Mouse (Mus musculus): Measurements from ENCODE around the gene Rpl3.

The Rpl3 gene

DNA sequence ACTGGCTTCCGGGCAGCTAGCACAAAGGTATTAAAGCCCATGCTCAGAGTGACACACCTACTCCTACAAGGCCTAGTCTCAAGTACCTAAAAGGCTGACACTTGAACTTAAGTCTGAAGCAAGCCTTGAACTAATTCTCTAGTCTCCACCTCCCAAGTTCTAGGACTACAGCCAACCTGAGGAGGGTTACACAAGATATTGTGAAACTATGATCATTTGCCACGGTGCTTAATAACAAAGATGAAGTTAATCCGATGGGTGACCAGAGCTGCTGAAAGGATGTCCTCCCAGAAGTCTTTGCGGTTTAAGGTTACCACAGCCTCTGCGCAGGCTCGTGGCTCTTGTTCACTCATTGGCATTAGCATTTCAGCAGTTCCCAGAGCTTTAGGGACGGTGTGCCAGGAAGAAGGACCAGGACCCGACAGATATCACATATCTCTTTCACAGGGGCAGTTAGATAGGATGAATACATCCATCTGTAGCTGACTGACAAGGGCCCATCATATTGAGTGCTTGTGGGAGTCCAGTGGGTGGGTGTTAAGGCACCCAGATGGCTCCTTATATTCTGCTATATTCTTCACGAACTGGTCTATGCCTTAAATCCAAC lies 4.2 kb downstream of the Rpl3 start:
- peak; percentile 54 for DNase-seq (ENCODE audit: low read depth)

DNA sequence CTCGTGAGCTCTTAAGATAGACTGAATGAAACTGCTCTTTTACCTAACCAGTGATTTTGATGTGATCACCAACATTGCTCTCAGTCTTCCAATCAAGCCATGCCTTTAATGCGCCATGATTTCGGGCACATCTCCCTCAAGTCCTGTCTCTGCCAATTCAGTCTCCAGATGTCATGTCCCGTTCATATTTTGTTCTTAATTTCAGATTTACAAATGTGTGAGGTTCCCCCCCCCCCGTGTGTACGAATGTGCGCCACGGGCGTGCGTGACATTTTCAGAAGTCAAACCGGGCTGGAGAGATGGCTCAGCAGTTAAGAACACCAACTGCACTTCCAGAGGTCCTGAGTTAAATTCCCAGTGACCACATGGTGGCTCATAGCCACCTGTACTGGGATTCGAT lies 7.9 kb downstream of the Rpl3 start:
- DNase-seq (ENCODE audit: low read depth), result no peak

- peak; percentile 100 for DNase-seq (ENCODE audit: low read depth)
Observed at GRCm38 (mm10) chr15:80083276-80083731, 8.4 kb downstream of the Rpl3 start.

GRCm38 (mm10) chr15:80082661-80083275 lies 8.9 kb downstream of the Rpl3 start:
- DNase-seq (ENCODE audit: low read depth), result peak; percentile 80

DNA sequence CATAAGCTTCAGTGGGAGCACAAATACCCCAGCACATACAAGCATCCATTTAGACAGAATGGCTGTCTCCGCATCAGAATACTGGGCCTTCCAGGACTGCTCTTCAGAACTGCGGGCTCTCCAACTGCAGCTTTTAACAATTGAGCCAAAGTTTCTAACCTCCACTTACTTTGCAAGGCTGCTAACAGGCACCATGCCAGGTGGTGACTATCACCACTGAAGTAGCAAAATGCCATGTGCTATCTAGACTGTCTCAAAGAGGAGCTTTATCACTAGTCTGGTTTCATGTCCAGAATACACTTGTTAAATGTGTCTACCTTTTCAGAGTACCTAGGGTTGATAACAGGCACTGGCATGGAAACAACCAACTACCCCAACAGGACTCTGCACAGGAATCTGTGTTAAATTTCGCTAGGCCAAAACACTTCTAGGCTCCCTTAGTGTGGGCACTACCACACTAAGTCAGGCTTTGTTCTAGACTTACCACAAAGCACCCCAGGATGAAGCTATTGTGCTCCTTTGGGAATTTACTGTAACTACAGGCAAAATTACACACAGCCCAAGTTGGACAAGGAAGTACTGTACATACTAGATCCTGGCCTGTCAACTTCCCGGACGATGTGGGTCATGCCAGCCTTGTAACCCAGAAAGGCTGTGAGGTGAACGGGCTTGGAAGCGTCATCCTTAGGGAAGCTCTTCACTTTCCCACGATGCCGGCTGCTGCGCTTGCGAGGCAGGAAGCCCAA lies 9.7 kb downstream of the Rpl3 start:
- no peak for DNase-seq (ENCODE audit: low read depth)

DNA sequence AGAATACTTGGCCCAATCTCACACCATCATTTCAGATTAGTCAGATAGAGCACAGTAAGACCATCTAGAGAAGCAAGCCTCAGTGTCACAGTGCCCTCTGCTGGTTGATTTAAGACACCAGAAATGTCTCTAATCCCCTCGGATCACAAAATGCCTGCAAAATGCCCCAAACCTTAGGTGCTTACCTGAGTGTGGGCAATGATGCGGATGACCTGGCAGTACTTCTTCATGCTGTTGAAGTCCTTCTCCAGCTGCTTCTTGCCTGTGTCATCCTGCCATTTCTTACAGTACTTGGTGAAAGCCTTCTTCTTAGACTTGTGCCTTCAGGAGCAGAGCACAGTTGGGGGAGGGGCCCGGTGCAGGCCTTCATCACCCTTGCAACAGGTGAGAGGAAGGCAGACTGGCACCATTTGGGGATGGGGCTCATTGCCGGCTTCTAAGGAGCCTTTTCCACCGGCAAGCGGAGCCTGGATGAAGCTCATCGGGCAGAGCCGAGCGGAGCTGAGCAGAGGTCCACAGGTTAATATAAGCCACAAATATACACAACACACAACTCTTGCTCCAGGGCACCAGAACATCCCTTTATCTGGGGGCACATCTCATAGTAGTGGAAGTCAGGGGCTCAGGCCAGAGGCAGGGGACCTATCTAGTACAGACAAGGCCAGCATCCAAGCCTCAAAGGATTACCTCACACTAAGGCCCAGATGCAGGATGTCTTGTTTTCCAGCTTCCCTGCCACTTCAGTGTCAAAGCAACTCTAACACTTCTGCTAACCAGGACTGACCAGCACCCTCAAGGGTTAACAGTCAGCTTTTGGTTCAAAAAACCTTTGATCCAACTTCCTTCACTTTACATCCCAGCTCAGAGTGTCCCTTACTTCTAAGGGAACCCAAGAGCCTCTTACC lies 10.7 kb downstream of the Rpl3 start:
- DNase-seq (ENCODE audit: low read depth), result peak; percentile 80

DNA sequence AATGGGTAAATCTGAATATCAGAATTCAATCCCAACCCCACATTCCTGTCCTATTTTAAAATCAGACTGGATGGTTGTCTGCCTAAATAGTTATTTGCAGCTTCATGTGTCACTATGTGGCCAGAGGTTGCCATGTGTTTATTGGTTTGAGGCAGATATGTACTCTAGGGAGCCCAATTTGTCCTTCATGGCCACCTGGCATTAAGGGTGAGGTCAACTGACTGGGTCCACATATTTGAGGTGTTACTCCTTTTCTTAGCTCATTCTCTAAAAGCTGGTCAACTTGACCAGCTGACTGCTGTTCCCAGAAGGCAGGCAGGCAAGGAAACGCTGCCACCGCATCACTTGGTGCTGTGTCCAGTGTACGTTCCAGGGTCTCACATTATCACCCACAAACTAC lies 11.7 kb downstream of the Rpl3 start:
- DNase-seq (ENCODE audit: low read depth), result no peak

- no peak for DNase-seq (ENCODE audit: low read depth)
Observed at GRCm38 (mm10) chr15:80079129-80079668, 12.5 kb downstream of the Rpl3 start.

DNA sequence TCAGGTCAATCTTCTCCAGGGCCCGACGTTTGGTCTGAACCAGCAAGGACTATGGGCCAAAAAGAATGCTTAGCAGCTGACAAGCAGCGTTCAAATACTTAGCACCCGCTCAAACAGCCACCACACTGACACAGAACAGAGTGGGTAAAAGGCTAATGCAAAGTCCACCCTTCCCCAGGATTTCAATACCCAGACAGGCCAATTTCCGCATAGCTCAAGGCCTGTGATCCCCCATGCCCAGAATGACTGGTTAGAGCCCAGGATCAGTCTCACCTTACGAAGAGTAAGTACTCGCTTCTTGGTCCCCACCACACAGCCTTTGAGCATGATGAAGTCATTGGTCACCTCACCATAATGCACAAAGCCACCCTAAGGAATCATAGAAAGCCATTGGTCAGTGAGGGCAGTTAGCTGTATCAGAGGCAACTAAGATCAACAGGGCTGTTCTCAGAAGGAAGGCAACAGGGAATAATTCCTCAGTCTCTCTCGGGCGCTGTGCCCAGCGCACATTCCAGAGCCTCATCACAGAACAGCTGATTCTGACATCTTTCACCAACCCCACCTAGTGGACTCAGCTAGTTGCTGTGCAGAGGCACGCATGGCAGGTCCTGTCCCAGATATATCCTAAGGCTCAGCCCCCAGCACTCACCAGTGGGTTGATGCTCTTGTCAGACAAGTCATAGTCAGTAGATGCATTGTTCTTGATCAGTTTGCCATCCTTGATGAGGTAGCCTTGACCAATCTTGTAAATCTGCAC lies 13.4 kb downstream of the Rpl3 start:
- DNase-seq (ENCODE audit: low read depth), result no peak

DNA sequence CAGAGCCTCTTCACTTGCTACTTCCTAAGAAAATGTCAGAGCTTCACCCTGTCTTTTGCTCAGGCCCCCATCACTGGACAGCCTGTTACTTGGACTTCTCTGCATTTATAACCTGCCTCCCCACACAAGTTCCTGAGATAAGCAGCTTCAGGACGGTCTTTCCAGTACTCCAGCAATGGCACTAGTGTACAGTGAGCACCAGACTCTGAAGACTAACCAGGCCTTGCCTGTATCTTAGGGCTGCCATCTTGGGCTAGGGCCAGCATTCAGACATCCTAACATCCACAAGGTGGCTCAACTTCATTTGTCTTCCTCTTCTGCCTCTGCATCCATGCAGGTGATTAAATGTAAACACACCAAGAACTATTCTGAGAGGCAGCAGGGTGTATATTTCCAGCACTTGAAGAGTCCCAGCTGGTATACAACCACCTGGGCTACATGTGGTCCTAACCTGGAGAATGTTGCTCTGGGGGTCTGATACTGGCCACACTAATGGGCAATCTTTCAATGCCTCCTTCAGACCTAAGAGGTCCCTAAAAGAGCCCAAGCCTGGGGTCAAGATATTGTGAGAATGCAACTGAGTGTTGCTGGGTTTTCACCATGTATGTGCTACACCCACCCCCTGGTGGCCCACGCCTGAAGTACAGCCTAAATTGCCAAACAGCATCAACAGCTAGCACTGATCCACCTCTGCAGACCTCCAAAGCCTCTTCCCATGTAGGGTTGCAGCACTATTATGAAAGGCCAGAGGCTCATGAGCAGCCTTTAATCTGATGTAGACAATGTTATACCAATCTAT lies 15.1 kb downstream of the Rpl3 start:
- DNase-seq (ENCODE audit: low read depth), result peak; percentile 89

- no peak for DNase-seq (ENCODE audit: low read depth)
Observed at GRCm38 (mm10) chr15:80075733-80076337, 15.8 kb downstream of the Rpl3 start.

GRCm38 (mm10) chr15:80075374-80075694 lies 16.3 kb downstream of the Rpl3 start:
- DNase-seq (ENCODE audit: low read depth), result no peak

- no peak for DNase-seq (ENCODE audit: low read depth)
Observed at GRCm38 (mm10) chr15:80074663-80075373, 16.9 kb downstream of the Rpl3 start.

GRCm38 (mm10) chr15:80073256-80073621 lies 18.4 kb downstream of the Rpl3 start:
- no peak for DNase-seq (ENCODE audit: low read depth)

- DNase-seq (ENCODE audit: low read depth), result no peak
Observed at GRCm38 (mm10) chr15:80072579-80073255, 19.0 kb downstream of the Rpl3 start.

DNA sequence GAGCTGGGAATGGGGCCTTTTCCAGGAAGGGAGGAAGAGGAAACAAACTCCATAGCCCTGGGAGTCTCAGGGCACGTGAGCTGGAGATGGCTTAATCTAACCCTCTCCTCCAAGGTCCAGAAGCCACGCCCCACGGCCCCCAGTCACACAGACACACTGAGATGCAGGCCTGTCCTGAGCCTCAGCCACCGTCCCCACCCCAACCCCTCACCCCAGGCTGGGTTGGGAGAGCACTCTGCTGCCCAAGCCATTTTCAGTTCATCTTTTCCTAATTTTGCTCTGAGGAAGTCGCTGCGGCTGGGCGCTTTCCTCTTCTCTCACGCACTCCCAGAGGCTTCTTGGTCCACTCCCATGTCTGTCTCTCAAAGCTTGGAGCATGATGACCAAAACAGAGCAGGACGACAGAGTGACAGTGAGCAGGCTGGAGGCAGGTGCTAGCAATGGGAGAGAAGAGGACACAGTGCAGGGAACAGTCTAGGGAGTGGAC lies 19.7 kb downstream of the Rpl3 start:
- DNase-seq (ENCODE audit: low read depth), result no peak

DNA sequence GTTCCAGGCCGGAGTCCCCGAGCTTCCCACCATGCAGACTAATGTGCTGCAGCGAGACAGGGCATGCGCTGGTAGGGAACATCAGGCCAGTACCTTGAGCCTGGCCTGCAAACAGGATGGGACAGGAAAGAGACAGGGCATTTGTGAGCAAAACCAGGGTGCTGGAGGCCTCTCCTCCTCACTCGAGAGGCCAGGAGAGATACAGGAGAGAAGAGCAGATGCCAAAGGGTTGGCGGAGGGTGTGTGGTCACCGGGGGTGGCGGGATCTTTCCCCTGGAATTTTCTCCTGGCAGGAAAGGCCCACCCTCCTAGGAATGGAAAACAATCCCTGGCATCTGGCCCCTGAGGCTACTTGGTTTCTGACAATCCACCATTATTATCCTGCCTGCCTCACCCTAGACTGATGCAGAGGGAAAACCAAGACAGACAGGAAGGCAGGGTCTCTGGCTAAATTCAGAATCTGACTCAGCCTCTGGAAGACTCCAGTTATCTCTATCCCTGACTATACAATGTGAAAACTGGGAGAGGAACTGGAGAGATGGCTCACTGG lies 21.5 kb downstream of the Rpl3 start:
- DNase-seq (ENCODE audit: low read depth), result no peak

GRCm38 (mm10) chr15:80069171-80069570 lies 22.5 kb downstream of the Rpl3 start:
- DNase-seq (ENCODE audit: low read depth), result no peak

Measured in 416B (cell line).